Mouse (Mus musculus) bone marrow, adult 2 months (tissue): Measurements from ENCODE around the gene Ddr1. TPM values are rescaled to one million over a fixed set of nuclear protein-coding genes. Genes with fewer than 3 reads are reported as not detected.
"Not testable (repeated sequence)": the region's sequence is repeated elsewhere in the genome, so short reads cannot be mapped to it uniquely, and the experiment has no call there.

ENCODE experiments used
- H3K27ac ChIP-seq: fragments of 200-500 bp; 2 replicates; pipeline ENCODE4 v1.5.1; 2012; ENCODE audit warnings: low read depth, mild to moderate bottlenecking, control low read depth, inconsistent platforms, low read length; ENCODE audit not compliant: control insufficient read depth, poor library complexity, insufficient read depth
- H3K4me1 ChIP-seq: fragments of 200-500 bp; 2 replicates; pipeline ENCODE4 v1.6.1; 2011; ENCODE audit warnings: low read length; ENCODE audit not compliant: control insufficient read depth, insufficient read depth
- H3K4me3 ChIP-seq: fragments of 200-500 bp; replicated peaks from 2 replicates; pipeline ENCODE3; 2011; ENCODE audit warnings: mild to moderate bottlenecking, low read depth, low read length, control low read depth; ENCODE audit not compliant: control insufficient read depth
- CTCF ChIP-seq: fragments of 200-500 bp; IDR thresholded peaks from 2 replicates; pipeline ENCODE4 v1.5.1; 2011; ENCODE audit warnings: low read length, control low read depth; ENCODE audit not compliant: control insufficient read depth, insufficient read depth
- POLR2A ChIP-seq: fragments of 200-500 bp; IDR thresholded peaks from 2 replicates; pipeline ENCODE4 v1.6.1; 2011; ENCODE audit warnings: low read depth, mild to moderate bottlenecking, control low read depth, low read length, borderline replicate concordance; ENCODE audit not compliant: control insufficient read depth
- WGBS: fragments of 180-500 bp; shearing (Covaris S2); methylation state at CpG from one replicate; pipeline ENCODE4 v1.1.7; 2018; 5-methylcytosine and 5-hydroxymethylcytosine counted together
- polyA plus RNA-seq: library from polyadenylated mRNA; stranded (reverse); fragments of >200 nt; gene quantifications from 2 replicates; pipeline ENCODE4 v1.2.4, GENCODE M21; 2011; ENCODE audit warnings: low replicate concordance; ENCODE audit not compliant: missing spikeins, insufficient read depth, insufficient read length

Gene Ddr1
- polyA plus RNA-seq, 1 experiment, result 6.0 TPM

DNA sequence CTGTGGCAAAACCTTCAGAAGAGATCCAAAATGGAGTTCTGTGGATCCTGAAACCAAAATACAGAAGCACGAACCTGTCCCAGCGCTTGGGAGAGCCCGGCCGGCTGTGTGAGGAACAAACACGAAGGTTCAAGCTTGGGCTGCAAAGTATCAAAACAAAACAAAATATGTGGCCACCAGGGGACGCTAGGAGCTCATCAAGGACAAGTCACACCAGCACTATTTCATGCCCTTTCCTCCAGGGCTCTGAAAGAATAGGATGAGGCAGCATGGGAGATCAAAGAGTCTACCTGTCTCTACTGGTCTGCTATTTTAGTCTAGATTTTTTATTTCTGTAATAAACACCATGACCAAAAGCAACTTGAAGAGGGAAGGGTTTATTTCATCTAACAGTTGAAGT lies 35.3 kb upstream of the Ddr1 start:
- Histone ChIP-seq H3K4me1 (peaks cover 6% of the 10 kb centered on the region; the same call in 1 of the 2 replicates), H3K4me3 (no peak overlapping the region), H3K27ac (no peak overlapping the region)
- TF ChIP-seq POLR2A, result no peak
- peak; percentile 88 for TF ChIP-seq CTCF
- WGBS, result 2% methylated on average over 6 of the region's 6 CpGs

DNA sequence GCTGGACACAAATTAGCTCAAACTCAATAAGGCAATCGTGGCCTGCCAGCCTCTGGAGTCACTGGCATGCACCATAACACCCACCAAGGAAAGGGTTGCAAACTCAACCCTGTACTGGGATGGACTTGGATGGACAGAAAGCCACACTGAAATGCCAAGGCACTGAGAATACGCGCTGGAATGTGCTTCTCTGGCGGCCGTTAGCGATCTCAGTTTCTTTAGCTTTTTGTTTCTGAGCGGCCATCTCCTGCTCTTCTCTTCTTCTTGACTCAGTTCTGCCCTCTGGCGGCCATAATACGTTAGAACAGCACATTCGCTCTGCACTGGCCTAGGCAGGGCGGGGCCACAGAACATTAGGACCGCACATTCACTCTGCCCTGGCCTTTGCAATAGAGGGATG lies 33.3 kb upstream of the Ddr1 start:
- peaks cover 6% of the 10 kb centered on the region; the same call in 1 of the 2 replicates for H3K4me1 ChIP-seq
- 0 out of 2 replicates have a peak overlapping the region, but pooled peaks have one; percentile 5 for H3K27ac ChIP-seq
- no peak for TF ChIP-seq POLR2A
- TF ChIP-seq CTCF, result peak; percentile 83
- peak overlapping the region; percentile 34 for H3K4me3 ChIP-seq
- WGBS, result 17% methylated on average over 12 of the region's 12 CpGs

DNA sequence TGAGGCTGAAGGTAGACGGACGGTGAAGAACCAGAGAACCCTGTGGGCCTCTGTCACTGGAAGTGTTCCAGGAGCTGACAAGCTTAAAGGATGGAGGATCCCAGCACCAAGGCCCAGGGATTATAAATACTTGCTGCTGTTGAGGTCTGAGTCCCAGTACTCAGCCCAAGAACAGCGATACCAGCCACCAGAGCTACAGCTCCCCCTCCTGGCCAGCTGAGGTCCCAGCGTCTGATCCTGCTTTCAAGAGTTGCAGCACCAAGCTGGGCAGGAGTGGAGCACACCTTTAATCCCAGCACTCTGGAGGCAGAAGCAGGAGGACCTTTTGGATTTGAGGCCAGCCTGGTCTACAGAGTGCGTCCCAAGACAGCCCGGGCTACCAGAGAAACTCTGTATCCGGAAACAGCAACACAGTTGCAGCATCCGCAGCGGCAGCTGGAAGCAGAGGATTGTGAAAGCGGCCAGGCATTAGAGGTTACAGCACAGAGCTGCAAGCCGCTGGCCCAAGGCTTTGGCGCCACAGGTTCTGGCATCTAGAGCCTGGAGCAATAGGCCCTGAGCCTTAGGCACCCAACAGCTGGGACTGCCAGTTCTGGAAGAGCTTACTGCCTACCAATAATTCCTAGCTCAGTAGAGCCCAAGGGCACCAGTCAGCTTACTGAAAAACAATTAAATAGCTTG lies 32.0 kb upstream of the Ddr1 start:
- H3K4me1 ChIP-seq, result peaks cover 6% of the 10 kb centered on the region; the same call in 1 of the 2 replicates
- TF ChIP-seq CTCF (peak; percentile 81), POLR2A (peak; percentile 5; the same call in 1 of the 2 replicates)

DNA sequence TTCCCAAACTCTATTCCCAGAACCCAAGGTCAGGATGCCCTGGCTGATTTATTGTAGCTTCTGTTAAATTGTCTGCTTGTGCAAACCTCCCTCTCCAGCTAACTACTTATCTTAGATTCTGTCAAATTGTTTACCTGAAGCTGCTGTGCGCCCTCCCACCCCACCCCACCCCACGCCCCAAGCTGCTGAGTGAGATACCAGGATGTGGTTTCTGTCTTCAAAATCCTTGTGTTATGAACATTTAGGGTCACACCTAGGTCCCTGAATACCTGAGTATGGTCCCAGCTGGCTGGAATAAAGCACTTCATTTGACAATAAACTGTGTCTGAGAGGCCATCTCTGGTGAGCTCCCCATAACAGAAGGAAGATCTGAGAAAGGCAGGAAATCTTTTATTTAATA lies 30.1 kb upstream of the Ddr1 start:
- Histone ChIP-seq H3K4me3 (no peak overlapping the region), H3K27ac (no peak overlapping the region), H3K4me1 (no peaks in the 10 kb centered on the region; the same call in 1 of the 2 replicates)
- no peak for TF ChIP-seq CTCF
- TF ChIP-seq POLR2A, result no peak
- 62% methylated on average over 2 of the region's 2 CpGs for WGBS

More for the DNA sequence above, 32.0 kb upstream of the Ddr1 start:
- 21% methylated on average over 12 of the region's 12 CpGs for WGBS
- peak overlapping the region; percentile 45 for H3K4me3 ChIP-seq
- H3K27ac ChIP-seq, result peak overlapping the region; percentile 53

DNA sequence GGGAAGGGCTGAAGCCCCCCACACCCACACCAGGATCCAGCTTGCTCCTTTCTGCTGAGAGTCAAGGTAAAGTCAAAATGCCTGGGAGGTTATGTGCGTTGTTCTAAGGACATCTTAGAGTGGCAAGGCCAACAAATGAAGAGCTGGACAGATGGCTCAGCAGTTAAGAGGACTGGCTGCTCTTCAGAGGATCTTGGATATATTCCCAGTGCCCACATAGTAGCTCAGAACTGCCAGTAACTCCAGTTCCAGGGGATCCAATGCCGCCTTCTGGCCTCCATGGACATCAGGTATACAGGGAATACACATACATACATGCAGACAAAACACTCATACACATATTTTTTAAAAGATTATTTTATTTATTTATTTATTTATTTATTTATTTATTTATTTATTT lies 29.0 kb upstream of the Ddr1 start:
- TF ChIP-seq CTCF, result no peak
- TF ChIP-seq POLR2A, result no peak
- no peaks in the 10 kb centered on the region; the same call in 1 of the 2 replicates for H3K4me1 ChIP-seq
- no peak overlapping the region for H3K27ac ChIP-seq
- no peak overlapping the region for H3K4me3 ChIP-seq
- WGBS, result 83% methylated on average over 2 of the region's 2 CpGs

DNA sequence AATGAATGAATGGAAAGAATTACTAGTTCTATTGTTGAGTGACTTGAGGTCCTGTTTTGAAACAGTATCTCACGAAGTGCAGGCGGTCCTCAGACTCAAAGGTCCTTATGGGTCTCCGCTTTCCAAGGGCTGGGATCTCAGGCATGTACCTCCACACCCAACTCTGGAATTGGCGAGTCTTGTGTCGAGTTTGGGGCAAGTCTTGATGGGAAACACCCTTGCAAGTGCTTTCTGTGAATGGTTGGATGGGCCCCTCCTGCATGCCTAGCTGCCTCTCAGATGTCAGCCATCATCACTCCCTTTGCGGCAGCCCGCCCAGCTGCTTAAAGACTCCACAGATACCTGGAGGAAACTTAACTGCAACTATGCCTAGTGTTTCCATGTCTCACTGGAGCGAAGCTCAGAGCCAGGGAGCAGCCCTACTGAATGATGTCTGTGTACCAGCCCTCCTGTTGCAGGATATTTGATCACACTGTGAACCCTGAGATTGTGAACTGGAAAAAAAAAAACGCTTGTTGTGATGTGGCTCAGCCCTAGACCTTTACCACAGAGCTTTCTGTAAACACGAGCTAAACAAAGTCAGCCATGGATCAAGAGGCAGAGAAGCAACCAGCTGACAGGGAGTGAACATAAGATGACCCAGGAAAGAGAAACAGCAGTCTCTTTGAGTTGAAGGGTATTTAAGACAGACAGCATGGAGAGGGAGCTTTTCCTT lies 27.2 kb upstream of the Ddr1 start:
- Histone ChIP-seq H3K4me1 (no peaks in the 10 kb centered on the region), H3K4me3 (no peak overlapping the region), H3K27ac (no peak overlapping the region)
- WGBS, result 74% methylated on average over 10 of the region's 10 CpGs
- no peak for TF ChIP-seq CTCF
- no peak for TF ChIP-seq POLR2A

DNA sequence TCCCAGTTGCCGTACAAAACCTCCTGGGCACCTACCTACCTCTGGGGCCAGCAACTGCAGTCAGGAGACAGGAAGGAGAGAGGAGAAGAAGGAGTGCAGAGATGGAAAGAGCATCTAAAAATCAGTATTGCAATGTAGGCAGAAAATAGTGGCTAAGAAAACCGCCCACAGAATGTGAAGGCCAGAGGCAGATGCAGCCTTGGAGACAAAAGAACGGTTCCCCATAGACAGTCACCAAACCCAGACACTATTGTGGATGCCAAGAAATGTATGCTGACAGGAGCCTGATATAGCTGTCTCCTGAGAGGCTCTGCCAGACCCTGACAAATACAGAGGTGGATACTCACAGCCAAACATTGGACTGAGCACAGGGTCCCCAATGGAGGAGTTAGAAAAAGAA lies 25.7 kb upstream of the Ddr1 start:
- H3K4me1 ChIP-seq, H3K4me3 ChIP-seq, H3K27ac ChIP-seq: not testable (repeated sequence)
- WGBS, result 81% methylated on average over 3 of the region's 3 CpGs

DNA sequence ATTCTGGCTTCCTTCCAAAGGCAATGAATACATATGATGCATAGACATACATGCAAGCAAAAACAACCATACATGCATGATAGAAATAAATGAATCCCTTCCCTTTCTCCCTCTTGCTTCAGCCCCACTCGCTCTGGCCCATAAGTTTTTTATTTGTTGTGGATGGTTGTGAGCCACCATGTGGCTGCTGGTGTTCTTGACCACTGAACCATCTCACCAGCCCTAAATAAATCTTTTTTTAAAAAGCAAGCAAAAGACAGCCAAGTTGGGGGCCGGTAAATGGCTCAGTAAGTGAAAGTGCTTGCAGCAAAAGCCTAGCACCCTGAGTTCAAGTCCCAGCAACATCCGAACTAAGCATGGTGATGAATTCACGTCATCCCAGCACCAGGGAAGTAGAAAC lies 24.4 kb upstream of the Ddr1 start:
- no peak overlapping the region for H3K4me3 ChIP-seq
- TF ChIP-seq CTCF, result no peak
- TF ChIP-seq POLR2A, result no peak
- H3K27ac ChIP-seq, result no peak overlapping the region
- WGBS, result 78% methylated on average over 4 of the region's 4 CpGs
- no peaks in the 10 kb centered on the region for H3K4me1 ChIP-seq
